Mouse (Mus musculus) lung, adult 2 months (tissue): ENCODE data around the gene CK137956. TPM values are rescaled to one million over a fixed set of nuclear protein-coding genes. Genes with fewer than 3 reads are reported as not detected.

Experiments
- DNase-seq: peaks from one replicate; pipeline ENCODE4 v3.0.0; 2022
- H3K4me1 ChIP-seq: fragments of 200-500 bp; 2 replicates; pipeline ENCODE4 v1.6.1; 2011; ENCODE audit warnings: low read length; ENCODE audit not compliant: control insufficient read depth, insufficient read depth
- H3K4me3 ChIP-seq: fragments of 200-500 bp; replicated peaks from 2 replicates; pipeline ENCODE3; 2011; ENCODE audit warnings: low read depth, mild to moderate bottlenecking, control low read depth, low read length; ENCODE audit errors: extremely low read depth
- CTCF ChIP-seq: fragments of 200-500 bp; IDR thresholded peaks from 2 replicates; pipeline ENCODE4 v1.5.1; 2011; ENCODE audit warnings: mild to moderate bottlenecking, low read length, control low read depth; ENCODE audit not compliant: insufficient read depth
- POLR2A ChIP-seq: fragments of 200-500 bp; IDR thresholded peaks from 2 replicates; pipeline ENCODE4 v1.6.1; 2011; ENCODE audit warnings: low read depth, mild to moderate bottlenecking, control low read depth, low read length, borderline replicate concordance; ENCODE audit errors: extremely low read depth
- WGBS: fragments of 180-500 bp; shearing (Covaris S2); methylation state at CpG from one replicate; pipeline ENCODE4 v1.1.7; 2018; 5-methylcytosine and 5-hydroxymethylcytosine counted together
- polyA plus RNA-seq: library from polyadenylated mRNA; depleted of rRNA; stranded (reverse); fragments of >200 nt; gene quantifications from 2 replicates; pipeline ENCODE4 v1.2.3, GENCODE M21; 2012

Gene CK137956
- polyA plus RNA-seq, 1 experiment = not detected

- no peak for DNase-seq
- Histone ChIP-seq H3K4me1 (no peaks in the 10 kb centered on the region), H3K4me3 (no peak overlapping the region)
- WGBS = 6% methylated on average over 10 of the region's 10 CpGs
- TF ChIP-seq POLR2A (no peak), CTCF (no peak)
Measured at GRCm38 (mm10) chr4:127987270-127987669, 16.5 kb upstream of the CK137956 start.

GRCm38 (mm10) chr4:127986491-127987075 lies 15.8 kb upstream of the CK137956 start:
- Histone ChIP-seq H3K4me1 (no peaks in the 10 kb centered on the region), H3K4me3 (no peak overlapping the region)
- no peak for TF ChIP-seq POLR2A
- no peak for TF ChIP-seq CTCF
- DNase-seq = no peak
- WGBS = 6% methylated on average over 25 of the region's 25 CpGs

- TF ChIP-seq CTCF (no peak), POLR2A (no peak)
- no peaks in the 10 kb centered on the region for H3K4me1 ChIP-seq
- no peak overlapping the region for H3K4me3 ChIP-seq
- DNase-seq = no peak
- 20% methylated on average over 10 of the region's 10 CpGs for WGBS
Measured at GRCm38 (mm10) chr4:127985874-127986273, 15.1 kb upstream of the CK137956 start.

- H3K4me3 ChIP-seq = no peak overlapping the region
- DNase-seq = no peak
- H3K4me1 ChIP-seq = no peaks in the 10 kb centered on the region
- no peak for TF ChIP-seq CTCF
- TF ChIP-seq POLR2A = no peak
- WGBS = 73% methylated on average over 2 of the region's 2 CpGs
Measured at GRCm38 (mm10) chr4:127984426-127984825, 13.7 kb upstream of the CK137956 start.

- no peak overlapping the region for H3K4me3 ChIP-seq
- TF ChIP-seq POLR2A = no peak
- no peak for TF ChIP-seq CTCF
- no peak for DNase-seq
- no peaks in the 10 kb centered on the region for H3K4me1 ChIP-seq
- 78% methylated on average over 6 of the region's 6 CpGs for WGBS
Measured at GRCm38 (mm10) chr4:127981125-127981524, 10.4 kb upstream of the CK137956 start.

- H3K4me3 ChIP-seq = no peak overlapping the region
- DNase-seq = no peak
- H3K4me1 ChIP-seq = no peaks in the 10 kb centered on the region
- 83% methylated on average over 3 of the region's 3 CpGs for WGBS
- TF ChIP-seq CTCF (no peak), POLR2A (no peak)
Measured at GRCm38 (mm10) chr4:127972976-127973375, 2.2 kb upstream of the CK137956 start.

GRCm38 (mm10) chr4:127970018-127970421 lies 731 bp downstream of the CK137956 start:
- H3K4me3 ChIP-seq = no peak overlapping the region
- 5% methylated on average over 7 of the region's 7 CpGs for WGBS
- no peak for DNase-seq
- H3K4me1 ChIP-seq = no peaks in the 10 kb centered on the region
- TF ChIP-seq POLR2A = no peak
- no peak for TF ChIP-seq CTCF

GRCm38 (mm10) chr4:127969101-127969500 lies 1.6 kb downstream of the CK137956 start:
- Histone ChIP-seq H3K4me1 (no peaks in the 10 kb centered on the region), H3K4me3 (no peak overlapping the region)
- TF ChIP-seq CTCF (no peak), POLR2A (no peak)
- WGBS = 15% methylated on average over 7 of the region's 7 CpGs
- no peak for DNase-seq

GRCm38 (mm10) chr4:127953006-127953710 lies 17.6 kb downstream of the CK137956 start:
- Histone ChIP-seq H3K4me1 (no peaks in the 10 kb centered on the region), H3K4me3 (no peak overlapping the region)
- DNase-seq = no peak
- 33% methylated on average over 10 of the region's 10 CpGs for WGBS
- TF ChIP-seq CTCF (no peak), POLR2A (no peak)

GRCm38 (mm10) chr4:127947696-127948095 lies 23.1 kb downstream of the CK137956 start:
- H3K4me3 ChIP-seq = no peak overlapping the region
- no peaks in the 10 kb centered on the region for H3K4me1 ChIP-seq
- 58% methylated on average over 2 of the region's 2 CpGs for WGBS
- DNase-seq = no peak
- no peak for TF ChIP-seq CTCF
